Mouse (Mus musculus) cerebellum, adult 9-10 months (tissue): ENCODE measurements at regions not wholly inside any gene's neighbourhood (a gene's known extent, or its start where the extent isn't known, plus 50 kb on each side); places are given as distances from the start of the nearest gene placed in this dataset.
"Not testable (repeated sequence)": the region's sequence is repeated elsewhere in the genome, so short reads cannot be mapped to it uniquely, and the experiment has no call there.

Source experiments
- DNase-seq: peaks from one replicate; pipeline ENCODE4 v3.0.0; 2022

- DNase-seq = no peak
Observed at GRCm38 (mm10) chr13:99128979-99129378, 55.6 kb upstream of the Zfp366 start.

GRCm38 (mm10) chr13:99128284-99128691 is 56.3 kb upstream of the Zfp366 start:
- no peak for DNase-seq

- DNase-seq = no peak
Observed at GRCm38 (mm10) chr13:99127716-99128115, 56.9 kb upstream of the Zfp366 start.

GRCm38 (mm10) chr13:99126971-99127370 is 57.7 kb upstream of the Zfp366 start:
- DNase-seq = not testable (repeated sequence)

- no peak for DNase-seq
Observed at GRCm38 (mm10) chr13:99126538-99126937, 58.1 kb upstream of the Zfp366 start.

- DNase-seq = no peak
Observed at GRCm38 (mm10) chr13:99125946-99126345, 58.7 kb upstream of the Zfp366 start.

GRCm38 (mm10) chr13:99124894-99125570 is 59.6 kb upstream of the Zfp366 start:
- DNase-seq = no peak

- DNase-seq = no peak
Observed at GRCm38 (mm10) chr13:99124141-99124540, 60.5 kb upstream of the Zfp366 start.

- DNase-seq = no peak
Observed at GRCm38 (mm10) chr13:99123476-99124140, 61.0 kb upstream of the Zfp366 start.

- DNase-seq = not testable (repeated sequence)
Observed at GRCm38 (mm10) chr13:99122539-99122938, 62.1 kb upstream of the Zfp366 start.

GRCm38 (mm10) chr13:99121096-99121495 is 63.5 kb upstream of the Zfp366 start:
- no peak for DNase-seq

GRCm38 (mm10) chr13:99119941-99120340 is 64.7 kb upstream of the Zfp366 start:
- DNase-seq = no peak

- DNase-seq = no peak
Observed at GRCm38 (mm10) chr13:99118901-99119300, 65.7 kb upstream of the Zfp366 start.

GRCm38 (mm10) chr13:99115541-99115940 is 69.1 kb upstream of the Zfp366 start:
- DNase-seq = no peak

GRCm38 (mm10) chr13:99114565-99114964 is 70.1 kb upstream of the Zfp366 start:
- DNase-seq = no peak

- DNase-seq = no peak
Observed at GRCm38 (mm10) chr13:99111736-99112386, 72.8 kb upstream of the Zfp366 start.

GRCm38 (mm10) chr13:99107983-99108382 is 76.6 kb upstream of the Zfp366 start:
- no peak for DNase-seq

- no peak for DNase-seq
Observed at GRCm38 (mm10) chr13:99102089-99102681, 82.4 kb upstream of the Zfp366 start.

GRCm38 (mm10) chr13:99100430-99101409 is 83.9 kb upstream of the Zfp366 start:
- DNase-seq = peak; percentile 15

- peak; percentile 7 for DNase-seq
Observed at GRCm38 (mm10) chr13:99099794-99100429, 84.7 kb upstream of the Zfp366 start.

- no peak for DNase-seq
Observed at GRCm38 (mm10) chr13:99099226-99099625, 85.4 kb upstream of the Zfp366 start.
